Mouse (Mus musculus) MEL (cell line): ENCODE data around the gene Dusp22.

Experiments used
- E2F4 ChIP-seq: IDR thresholded peaks from 2 replicates; pipeline ENCODE4 v1.6.1; 2011; ENCODE audit warnings: low read depth, low read length, improper control_type of control experiment, borderline replicate concordance
- EP300 ChIP-seq, 2 experiments: IDR thresholded peaks; 2 replicates each; pipeline ENCODE4 v1.6.1; 2011; ENCODE audit warnings: improper control_type of control experiment in 2 of 2, low read length in 2 of 2, low read depth in 1 of 2, mild to moderate bottlenecking in 1 of 2
- KAT2A ChIP-seq: conservative IDR thresholded peaks from 2 replicates; pipeline ENCODE4 v1.6.1; 2012; ENCODE audit warnings: low read depth, low read length, improper control_type of control experiment, inconsistent platforms
- MYC ChIP-seq: IDR thresholded peaks from 2 replicates; pipeline ENCODE4 v1.6.1; 2011; ENCODE audit warnings: low read depth, mild to moderate bottlenecking, low read length, improper control_type of control experiment, moderate library complexity
- NELFE ChIP-seq: IDR thresholded peaks from 2 replicates; pipeline ENCODE4 v1.6.1; 2011; ENCODE audit warnings: low read depth, low read length, improper control_type of control experiment
- POLR2A ChIP-seq, 2 experiments: IDR thresholded peaks; 2 replicates each; pipeline ENCODE4 v1.6.1; 2011 to 2012; ENCODE audit warnings: low read length in 2 of 2, mild to moderate bottlenecking in 2 of 2, control low read depth in 1 of 2, improper control_type of control experiment in 1 of 2, low read depth in 1 of 2, moderate library complexity in 1 of 2; ENCODE audit not compliant: control insufficient read depth in 1 of 2, insufficient read depth in 1 of 2, poor library complexity in 1 of 2
- RCOR1 ChIP-seq: IDR thresholded peaks from 2 replicates; pipeline ENCODE4 v1.6.1; 2012; ENCODE audit warnings: low read depth, mild to moderate bottlenecking, inconsistent platforms, low read length, improper control_type of control experiment
- TAL1 ChIP-seq: IDR thresholded peaks from 2 replicates; pipeline ENCODE4 v1.6.1; 2012; ENCODE audit warnings: mild to moderate bottlenecking, inconsistent platforms, low read length, moderate library complexity, mixed read lengths

DNA sequence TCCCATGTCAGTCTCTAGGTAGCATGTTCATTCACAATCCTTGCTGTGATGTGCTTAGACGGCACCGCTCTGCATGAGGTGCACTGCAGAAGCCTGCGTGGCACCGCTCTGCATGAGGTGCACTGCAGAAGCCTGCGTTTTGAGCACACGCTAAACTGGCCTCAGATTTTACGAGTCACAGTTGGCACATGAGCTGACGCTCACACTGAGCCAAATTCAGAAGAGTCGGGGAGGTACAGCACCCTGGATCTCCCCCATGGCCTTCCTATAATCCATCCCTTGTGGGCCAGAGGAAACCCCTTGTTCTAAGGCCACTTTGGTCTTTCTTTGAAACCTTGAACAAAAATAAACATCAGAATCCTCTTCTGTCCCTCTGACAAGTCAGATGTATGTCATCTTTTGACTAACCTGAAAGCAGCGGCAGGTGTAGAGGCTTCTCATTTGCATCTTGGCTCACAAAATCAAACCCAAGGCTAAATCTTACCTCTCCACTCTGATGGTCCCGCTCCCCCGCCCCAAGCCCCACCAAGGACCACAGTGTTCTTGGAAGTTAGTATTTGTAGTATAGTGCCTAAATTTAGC is 28.3 kb downstream of the Dusp22 start:
- TF ChIP-seq NELFE (no peak), EP300 (IDR thresholded peaks at IDR 0.05; ENCODE audit: low read depth in 1 of 2, low read length in 2 of 2) (no peak), RCOR1 (no peak), MYC (no peak), KAT2A (no peak), POLR2A (IDR thresholded peaks at IDR 0.05; ENCODE audit: control insufficient read depth in 1 of 2, insufficient read depth in 1 of 2, low read depth in 1 of 2, low read length in 2 of 2, poor library complexity in 1 of 2) (no peak), E2F4 (no peak), TAL1 (no peak)
